Mouse (Mus musculus): Measurements from ENCODE around the gene Bcl2l12.
A peak's percentile ranks its signal among the peaks of the same experiment; 100 is the strongest.

DNA sequence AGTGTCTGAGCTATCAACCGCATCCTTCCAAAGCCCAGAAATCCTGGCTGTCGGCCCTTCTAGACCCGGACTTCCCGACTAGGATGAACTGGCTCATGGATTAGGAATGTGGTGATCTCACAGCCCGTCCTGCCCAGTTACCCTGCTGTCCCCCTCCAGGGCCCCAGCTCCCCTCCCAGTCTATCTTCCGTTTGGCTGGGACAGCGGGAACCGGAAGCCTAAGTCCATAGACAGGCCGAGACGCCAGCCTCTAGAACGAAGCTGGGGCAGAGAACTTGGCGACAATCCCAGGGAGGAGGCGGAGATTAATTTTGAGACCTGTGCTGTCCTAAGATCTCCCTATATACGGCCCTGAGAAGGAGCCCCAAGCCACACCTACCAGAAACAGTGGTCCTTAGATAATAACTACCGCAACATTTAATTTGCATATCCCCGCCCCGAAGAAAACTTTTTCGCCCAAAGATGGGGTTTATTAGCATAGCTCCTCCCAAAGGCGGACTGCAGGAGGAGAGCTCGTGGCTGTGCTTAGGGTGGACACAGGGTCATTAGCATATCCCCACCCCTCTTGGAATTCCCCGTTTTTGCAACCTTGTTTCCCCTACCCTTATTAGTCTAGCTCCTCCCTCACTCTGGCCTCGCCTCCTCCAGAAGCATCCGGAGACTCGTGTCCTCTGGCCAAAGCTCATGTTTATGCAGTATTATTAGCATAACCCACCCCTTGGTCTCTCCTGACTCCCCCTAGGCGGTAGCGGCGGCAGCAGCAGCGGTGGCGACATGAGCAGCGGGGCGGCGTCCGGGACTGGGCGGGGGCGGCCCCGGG lies 18.9 kb upstream of the Bcl2l12 start, which contains the start of gene Rras:
- TF ChIP-seq POLR2A (IDR thresholded peaks at IDR 0.05; ENCODE audit: borderline replicate concordance, insufficient read depth, low read length) (peak; percentile 8; the same call in 1 of the 2 replicates), CTCF (IDR thresholded peaks at IDR 0.05; ENCODE audit: borderline replicate concordance, insufficient read depth, low read depth, low read length) (no peak)

Measured in cerebellum, adult 2 months (tissue).